Mouse (Mus musculus) telencephalon, adult 2 months (tissue): Measurements from ENCODE around the gene Cbr2.
"Not testable (repeated sequence)": the region's sequence is repeated elsewhere in the genome, so short reads cannot be mapped to it uniquely, and the experiment has no call there.

Experiments
- DNase-seq: peaks from one replicate; pipeline ENCODE4 v3.0.0-alpha.2; 2011; ENCODE audit warnings: low read depth, low spot score

Gene Cbr2

DNA sequence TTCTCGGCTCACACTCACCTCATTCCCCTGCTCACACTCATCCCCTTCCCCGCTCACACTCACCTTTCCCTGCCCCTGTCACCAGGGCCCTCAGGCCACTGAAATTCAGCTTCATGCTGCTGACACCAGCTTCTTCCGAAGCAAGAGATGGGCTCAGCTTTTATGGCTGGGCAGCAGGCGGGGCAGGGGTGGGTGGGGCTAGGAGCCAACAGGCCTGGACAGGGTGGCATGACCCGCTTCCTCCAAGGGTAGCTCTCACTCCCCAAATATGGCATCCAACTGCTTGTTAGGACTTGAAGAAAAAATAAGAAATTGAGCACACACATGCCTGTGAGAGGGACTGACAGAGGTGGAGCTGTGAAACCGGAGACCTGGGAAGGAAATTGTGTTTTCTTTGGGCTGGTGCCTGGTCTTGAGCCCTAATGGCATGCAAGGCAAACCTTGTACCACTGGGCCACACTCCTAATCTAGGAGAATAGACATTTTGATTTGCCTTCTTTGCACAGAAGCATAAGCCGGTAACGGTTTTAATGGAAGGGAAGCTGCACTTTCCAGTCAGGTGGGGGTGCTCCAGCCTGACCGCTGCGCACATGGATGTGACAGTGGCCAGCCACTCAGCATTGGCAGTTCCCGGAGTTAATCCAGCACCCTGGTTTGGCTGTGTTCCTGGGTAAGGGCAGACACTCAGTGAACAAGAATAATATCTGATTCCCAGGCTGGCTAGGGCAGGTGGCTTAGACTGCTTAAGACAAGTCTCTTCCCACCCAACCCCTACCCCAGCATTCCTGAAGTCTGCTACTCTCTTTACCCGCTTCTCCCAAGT lies at the start of gene Cbr2:
Cbr2 (minus strand) TSS at position 257 of the 823 bp plus-strand sequence.
- DNase-seq = no peak

DNA sequence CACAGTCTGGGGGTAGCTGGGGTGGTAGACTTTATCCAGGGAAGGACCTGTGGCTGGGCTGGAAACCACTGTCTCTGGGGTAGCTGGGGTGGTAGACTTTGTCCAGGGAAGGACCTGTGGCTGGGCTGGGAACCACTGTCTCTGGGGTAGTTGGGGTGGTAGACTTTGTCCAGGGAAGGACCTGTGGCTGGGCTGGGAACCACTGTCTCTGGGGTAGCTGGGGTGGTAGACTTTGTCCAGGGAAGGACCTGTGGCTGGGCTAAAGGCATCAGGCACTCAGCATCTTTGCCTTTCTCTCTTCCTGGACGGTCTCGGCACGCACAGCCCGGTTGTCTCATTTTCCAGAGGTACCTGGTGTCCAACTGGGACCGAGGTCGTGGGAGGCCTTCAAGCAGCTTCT lies 49.4 kb upstream of the Cbr2 start:
- DNase-seq = not testable (repeated sequence)

DNA sequence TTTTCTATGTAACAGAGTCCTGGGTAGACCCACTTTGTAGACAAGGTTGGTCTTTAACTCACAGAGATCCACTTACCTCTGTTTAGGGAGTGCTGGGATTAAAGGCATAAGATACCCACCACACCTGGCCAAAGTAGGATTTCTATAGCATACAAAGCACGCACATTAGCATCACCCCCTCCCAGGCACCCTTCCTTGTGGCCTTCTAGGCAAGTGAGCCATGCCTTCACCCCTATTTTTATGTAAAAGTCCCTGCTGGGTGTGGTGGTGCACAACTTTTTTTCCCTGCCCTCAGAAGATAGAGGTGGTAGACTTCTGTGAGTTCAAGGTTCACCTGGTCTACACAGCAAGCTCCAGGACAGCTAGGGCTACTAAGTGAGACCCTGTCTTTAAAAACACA lies 48.0 kb upstream of the Cbr2 start:
- no peak for DNase-seq

DNA sequence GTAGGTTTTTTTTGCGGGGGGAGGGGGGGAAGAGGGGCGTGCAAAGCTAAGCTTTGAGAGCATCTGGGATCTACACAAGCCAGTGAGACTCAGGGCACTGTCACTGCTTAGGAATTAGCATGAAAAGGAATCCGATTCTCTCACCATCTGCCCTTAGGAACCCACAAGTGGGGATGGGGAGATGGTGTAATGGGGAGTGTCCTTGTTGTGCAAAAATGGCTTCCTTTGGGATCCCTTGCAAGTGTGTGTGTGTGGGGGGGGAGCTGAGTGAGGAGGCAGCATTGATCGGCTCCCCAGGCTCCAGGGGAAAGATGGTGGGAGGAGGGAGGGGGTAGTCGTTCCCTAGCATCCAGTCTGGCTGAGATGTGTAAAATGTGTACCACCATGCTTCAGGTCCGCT lies 45.2 kb upstream of the Cbr2 start:
- DNase-seq = no peak

DNA sequence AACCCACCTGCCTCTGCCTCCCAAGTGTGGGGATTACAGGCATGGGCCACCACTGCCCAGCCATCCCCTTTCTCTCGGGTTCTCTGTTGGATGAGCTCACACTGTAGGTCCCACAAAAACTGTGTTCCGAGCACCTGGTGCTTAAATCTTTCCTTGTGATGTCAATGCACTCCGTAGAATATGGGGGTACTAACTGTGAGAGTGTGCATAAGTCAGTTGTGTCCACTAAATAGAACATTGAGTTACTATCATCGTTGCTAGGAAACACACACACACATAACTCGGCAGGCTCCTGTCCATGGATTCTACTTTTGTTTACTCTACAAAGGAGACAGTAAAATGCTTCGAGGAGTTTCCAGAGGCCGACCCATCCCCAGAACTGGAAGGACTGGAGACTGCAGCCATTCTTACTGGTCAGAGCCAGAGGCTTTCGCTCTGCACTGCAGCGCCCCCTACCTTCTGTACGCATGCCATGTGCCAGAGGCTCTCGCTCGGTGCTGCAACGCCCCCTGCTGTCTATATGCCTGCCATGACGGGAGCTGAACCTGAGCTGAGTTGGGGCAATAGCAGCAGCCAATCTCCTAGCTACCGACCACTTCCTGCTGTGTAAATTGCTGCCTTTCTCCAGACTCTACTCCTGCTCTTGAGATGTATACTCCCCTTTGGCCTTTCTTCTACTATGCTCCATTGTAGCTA lies 44.0 kb upstream of the Cbr2 start:
- DNase-seq = peak; percentile 76

DNA sequence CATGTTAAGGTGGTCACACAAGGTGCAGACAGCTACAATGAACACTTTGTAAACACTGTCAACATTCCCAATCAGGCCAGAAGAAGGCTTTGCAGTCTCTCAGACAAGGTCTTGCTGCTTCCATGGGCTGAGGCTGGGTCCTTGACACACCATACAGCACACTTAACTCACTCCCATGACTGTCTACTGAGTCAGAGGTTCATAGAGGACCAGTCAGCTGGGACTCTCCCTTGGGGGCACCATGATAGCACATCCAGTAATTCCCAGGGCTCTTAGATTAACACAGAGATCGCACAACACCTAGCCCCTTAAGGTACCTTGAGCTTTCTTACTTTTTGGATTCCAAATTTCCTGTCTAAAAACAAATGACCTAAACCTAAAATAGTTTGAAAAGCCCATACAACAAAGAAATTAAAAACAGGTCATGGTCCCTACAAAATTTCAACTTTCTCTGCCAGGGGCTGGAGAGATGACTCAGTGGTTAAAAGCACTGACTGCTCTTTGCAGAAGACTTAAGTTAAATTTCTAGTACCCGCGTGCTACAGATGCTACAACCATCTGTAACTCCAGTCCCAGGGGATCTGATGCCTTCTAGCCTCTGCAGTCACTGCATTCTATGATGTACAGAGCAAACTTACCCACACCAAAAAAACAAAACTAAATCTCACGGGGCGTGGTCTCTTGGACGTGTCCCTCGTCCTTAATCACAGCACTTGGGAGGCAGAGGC lies 41.7 kb upstream of the Cbr2 start:
- no peak for DNase-seq

DNA sequence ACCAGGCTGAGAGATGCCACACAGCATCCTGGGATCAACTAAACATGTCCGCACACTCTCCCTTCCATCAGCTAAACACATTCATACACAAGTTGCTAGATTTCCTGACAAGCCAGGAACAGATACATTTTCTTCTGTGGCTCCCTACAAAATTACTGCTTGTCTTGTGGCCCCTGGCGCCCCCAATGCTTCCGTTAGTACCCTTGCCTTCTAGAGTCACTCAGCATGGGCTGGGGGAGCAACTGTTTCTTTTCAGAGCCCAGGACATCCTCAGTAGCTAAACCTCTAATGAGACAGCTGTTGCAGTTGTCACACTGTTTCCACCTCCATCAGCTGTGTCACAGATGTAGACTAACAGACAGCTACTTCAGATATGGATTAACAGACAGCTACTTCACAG lies 40.8 kb upstream of the Cbr2 start:
- DNase-seq = no peak

DNA sequence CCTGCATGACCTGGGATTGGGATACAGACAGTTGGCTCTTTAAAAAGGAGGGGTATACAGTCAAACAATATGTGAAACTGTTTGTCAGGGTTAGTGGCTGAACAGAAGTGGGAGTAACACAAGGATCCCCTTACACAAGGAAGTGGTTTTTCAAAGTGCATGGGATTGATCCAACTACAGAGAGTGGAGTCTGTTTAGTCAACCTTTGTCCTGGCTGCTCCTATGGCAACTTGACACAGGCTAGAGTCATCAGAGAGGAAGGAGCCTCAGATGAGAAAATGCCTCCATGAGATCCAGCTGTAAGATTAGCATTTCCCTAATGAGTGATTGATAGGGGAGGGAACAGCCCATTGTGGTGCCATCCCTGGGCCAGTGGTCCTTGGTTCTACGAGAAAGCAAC lies 36.3 kb upstream of the Cbr2 start:
- DNase-seq = no peak

DNA sequence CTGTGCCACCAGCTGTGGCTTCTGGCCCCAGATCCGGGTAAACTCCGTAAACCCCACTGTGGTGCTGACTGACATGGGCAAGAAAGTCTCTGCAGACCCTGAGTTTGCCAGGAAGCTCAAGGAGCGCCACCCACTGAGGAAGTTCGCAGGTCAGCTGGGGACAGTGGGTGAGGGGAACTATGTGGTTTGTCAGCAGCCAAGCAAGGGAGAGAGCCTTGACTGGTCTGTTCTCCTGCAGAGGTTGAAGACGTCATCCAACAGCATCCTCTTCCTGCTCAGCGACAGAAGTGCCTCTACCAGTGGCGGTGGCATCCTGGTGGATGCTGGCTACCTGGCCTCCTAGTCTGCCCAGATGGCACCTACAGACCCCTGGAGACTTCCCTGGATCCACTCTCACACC lies 35.1 kb upstream of the Cbr2 start:
- not testable (repeated sequence) for DNase-seq

DNA sequence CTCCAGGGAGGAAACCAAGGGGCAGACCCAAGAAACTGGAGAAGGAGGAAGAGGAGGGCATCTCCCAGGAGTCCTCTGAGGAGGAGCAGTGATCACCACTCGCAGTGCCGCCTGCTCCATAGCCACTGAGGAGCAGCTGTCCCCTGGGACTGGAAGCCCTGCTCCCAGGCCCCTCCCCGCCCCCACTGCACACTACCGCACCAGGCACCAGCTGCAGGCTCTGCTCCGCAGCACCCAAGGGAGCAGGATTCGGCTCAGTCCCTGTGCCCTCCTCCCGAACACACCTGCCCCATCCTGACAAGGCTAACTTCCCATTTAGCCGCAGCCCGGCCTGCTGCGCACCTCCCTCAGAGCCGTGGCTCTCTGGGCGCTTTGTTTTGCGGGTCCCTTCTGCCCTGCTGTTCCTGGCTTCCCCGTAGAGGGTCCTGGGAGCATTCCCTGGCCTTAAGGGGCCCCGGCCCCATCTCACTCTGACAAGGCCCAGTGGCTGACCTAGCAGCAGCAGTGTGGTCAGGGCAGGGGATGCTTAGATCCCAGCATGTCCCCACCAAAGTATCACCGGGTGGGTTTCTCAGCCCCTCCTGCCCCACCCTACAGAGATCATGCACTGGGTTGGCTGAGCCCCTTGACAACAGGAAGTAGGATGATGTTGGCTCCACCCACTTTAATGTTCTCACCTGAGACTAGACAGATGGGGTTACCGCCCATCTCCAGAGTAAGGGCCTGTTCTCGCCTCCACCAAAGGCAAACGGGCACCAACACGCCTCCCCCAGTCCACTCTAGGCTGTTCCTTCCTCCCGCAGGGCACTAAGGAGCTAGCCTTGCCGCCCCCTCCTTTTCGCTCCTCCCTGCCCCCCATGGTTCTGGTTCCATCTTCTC lies 31.4 kb upstream of the Cbr2 start:
- not testable (repeated sequence) for DNase-seq

DNA sequence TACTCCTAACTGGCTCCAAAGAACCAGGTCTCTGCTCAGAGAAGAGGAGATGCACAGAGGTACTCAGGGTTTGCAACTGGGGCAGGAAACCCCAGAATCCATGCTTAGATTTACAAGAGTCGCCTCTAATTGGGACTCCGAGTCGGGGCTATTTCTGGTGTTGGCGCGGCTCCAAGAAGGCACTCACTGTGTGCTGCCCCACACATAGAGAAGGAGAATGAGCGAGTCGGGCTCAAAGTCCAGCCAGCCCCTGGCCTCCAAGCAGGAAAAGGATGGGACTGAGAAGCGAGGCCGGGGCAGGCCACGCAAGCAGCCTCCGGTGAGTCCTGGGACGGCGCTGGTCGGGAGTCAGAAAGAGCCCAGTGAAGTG lies 30.7 kb upstream of the Cbr2 start, which contains the start of gene Hmga1b:
Hmga1b (plus strand) TSS at position 123 of the 370 bp plus-strand sequence.
- not testable (repeated sequence) for DNase-seq

DNA sequence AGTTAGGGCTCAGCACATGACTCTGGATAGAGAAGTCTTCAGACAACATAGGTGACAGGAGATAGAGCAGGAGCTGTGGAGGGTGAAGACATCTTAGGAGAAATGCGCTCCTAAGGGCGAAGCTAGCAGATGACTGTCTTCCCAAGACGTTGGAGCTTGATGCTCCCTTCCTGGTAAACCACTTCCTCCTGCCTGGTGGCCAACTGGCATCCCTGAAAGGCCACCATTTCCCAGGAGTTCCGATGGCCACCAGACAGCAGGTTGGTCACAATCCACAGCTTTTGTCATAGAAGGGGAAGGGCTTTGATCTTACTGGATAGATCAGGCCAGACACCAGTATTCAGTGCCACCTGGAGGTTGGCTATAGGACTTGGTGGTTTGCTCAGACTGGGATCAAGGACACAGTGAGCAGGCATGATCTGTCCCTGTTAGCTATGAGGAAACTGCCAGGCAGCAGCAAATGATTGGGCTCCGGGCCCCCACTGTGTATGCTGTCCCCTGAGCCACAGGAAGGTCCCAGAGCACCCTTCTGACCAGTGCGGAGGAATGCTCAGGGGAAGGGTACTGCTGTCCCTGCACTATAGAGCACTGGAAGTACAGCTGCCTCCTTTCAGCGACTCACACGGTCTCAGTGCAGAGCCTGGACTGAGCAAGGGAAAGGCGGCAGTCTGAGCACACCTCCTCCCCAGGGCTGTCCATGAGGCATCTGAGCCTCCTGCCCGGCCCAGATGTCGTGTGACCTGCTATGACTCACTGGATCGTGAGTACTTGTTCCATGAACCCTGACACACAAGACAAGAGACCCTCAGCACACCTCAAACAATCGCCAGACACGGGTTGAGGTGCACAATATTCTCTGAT lies 30.1 kb upstream of the Cbr2 start:
- DNase-seq = no peak

DNA sequence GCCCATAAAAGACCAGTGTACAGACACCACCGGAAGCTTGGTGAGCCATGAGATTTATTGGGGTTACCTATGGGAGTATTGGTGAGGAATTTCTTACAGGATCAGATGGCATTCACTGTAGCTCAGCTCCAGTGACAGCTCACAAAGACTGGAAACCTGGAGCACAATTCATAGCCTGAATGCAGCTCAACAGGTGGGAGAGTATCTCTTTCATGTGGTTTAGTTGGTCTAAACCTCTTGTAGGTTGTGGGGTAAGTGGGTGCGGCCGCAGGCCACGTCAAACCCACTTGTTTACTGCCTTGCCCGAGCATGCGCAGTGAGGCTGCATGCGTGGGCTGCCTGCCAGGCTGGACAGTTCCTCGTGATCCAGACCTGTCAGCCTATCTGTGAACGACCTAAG lies 28.3 kb upstream of the Cbr2 start:
- no peak for DNase-seq

DNA sequence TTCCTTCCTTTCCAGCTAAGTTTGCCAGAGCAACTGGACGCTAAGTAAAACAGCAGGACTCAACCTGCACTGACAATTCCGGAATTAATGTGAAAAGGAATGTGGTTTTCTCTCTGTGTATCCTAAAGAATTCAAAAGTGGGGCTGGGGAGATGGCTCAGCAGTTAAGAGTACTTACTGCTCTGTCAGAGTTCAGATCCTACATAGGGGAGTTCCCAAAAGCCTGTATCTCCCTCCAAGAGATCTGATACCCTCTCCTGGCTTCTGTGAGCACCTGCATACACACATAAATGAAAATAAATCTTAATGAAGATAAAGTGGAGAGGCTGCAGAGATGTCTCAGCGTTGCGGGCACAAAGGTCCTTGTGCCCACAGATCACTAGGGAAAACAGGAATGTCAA lies 19.7 kb upstream of the Cbr2 start:
- no peak for DNase-seq

DNA sequence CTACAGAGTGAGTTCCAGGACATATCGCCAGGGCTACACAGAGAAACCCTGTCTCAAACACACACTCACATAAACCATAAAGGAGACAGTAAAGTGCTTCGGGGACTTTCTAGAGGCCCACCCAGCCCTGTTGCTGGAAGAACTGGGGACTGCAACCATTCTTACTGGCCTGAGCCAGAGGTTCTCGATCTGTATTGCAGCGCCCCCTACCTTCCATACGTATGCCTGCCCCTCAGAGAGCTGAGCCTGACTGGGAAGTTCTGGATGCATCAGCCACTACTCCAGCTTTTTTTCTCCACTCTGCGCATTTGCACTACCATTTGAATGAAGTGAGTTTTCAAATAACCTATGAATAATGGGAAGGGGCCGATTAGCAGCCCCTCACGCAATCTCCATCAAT lies 17.5 kb upstream of the Cbr2 start:
- DNase-seq = no peak

DNA sequence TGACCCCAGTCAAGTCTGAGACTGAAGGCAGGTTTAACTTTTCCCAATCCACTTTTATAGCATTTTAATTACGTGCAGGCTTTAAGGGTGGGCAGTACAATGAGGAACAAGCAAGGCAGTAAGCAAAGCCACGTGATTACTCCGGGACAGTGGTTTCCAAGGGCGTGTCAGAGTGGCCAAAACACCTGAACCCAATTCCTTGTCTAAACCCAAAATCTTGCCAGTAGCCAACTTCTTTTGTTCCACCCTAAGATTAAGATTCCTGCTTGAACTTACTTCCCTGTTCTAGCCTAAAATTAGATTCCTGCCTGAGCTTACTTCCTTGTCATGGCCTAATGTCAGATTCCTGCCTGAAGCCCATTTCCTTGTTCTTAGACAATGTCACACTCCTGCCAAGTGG lies 16.1 kb upstream of the Cbr2 start:
- DNase-seq = no peak

DNA sequence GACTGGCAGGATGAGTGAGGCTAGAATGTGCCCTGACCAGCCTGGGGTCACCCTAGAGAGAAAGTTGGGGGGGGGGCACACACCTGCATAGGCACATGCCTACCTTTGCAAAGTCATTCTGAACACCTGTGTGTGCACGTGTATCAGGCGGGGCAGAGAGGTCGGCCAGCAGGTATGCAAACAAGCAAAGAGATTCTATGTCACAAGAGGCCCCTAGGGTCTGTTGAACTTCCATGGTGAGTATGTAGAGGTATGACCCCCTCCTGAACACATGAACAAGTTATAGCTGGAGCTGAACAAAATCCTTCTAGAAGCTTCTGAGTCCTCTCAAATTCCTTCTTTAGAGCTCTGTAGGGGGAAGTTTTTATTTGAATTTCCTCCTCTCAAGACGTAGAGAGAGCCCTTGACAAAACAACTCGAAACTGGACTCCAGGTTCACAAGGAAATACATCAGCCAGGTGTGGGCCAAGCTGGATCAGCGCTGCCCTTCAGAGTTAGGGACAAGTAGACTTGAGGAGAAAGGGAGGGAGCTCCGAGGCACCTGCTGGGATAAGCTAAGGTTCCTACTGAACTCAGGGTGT lies 12.3 kb upstream of the Cbr2 start:
- no peak for DNase-seq

DNA sequence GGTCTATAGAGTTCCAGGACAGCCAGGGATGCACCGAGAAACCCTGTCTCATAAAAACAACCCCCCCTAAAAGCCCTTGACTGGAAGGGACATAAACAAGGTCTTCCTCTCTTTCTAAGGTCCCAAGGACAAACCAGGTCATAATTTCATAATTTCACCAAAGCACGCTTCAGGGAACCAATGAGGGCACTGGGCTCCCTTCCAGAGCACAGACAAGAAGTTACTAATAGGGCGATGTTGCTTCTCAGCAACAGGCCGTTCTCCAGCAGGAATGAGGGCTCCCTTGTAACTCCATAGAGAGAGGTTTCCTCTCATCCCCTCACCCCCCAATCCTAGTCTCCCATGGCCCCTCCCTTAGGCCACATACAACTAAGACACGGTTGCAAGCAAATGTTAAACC lies 9.1 kb upstream of the Cbr2 start:
- DNase-seq = no peak

DNA sequence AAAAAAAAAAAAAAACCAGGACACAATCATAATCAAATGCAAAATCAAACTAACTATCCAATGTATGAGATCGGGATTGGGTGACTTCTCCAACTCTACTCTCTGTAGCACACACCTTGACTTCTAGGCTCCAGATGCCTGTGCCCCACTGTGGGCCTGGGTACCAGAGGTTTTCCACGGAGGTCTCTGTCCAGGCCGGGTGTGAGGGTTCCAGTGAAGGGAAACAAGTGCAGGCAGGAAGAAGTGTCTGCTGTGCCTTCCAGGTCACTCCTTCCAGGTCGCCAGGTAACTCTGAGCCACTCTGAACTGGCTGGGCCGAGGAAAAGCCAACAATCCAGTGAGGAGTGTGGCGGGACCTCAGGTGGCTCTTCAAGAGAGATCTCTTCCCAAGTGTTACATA lies 4.5 kb upstream of the Cbr2 start:
- DNase-seq = no peak

DNA sequence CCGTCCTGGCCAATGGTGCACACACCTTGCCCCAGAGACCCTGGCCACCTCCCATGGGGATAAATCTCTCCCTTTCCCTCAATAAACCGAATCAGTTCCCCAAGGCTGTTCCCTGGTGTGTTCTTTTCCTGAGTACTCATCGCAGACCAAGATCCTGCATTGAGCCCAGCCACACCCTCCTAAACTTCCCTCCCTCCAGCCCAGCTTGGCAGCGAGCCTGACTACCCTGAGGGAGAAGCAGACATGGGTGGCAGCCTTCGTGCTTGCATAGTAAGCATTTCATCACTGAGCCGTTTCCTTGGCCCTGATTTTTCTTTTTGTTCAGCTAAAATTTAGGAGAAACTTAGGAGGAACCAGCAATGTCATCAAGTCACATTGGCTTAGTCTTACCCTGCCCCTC lies 1.6 kb upstream of the Cbr2 start:
- DNase-seq = no peak
